Mouse (Mus musculus): ENCODE measurements at regions not wholly inside any gene's neighbourhood (a gene's known extent, or its start where the extent isn't known, plus 50 kb on each side); places are given as distances from the start of the nearest gene placed in this dataset.

- DNase-seq (ENCODE audit: low read depth, low spot score): no peak
These were observed 296.4 kb downstream of the Gm16223 start for GRCm38 (mm10) chr5:42364116-42364515.

DNA sequence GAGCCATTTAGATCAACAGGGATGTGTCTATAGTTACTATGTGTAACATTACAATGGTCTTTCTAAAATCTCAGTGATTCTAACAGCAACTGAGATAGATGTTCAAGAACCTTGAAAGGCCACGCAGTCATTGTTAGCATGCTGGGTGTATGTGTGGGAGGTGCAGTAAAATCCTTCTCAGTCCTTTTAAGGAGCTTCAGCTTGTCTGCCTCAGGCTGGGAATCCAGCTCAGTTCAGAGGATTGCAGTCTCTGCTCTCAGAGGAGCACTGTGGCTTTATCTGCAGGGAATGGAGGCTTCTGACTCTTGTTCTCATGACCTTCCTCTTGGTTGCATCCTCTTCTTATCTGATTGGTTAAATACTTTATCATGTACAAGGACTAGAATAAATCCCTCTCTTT, 320.2 kb downstream of the Gm16223 start:
- no peak for DNase-seq (ENCODE audit: low read depth, low spot score)

- no peak for DNase-seq (ENCODE audit: low read depth, low spot score)
These were observed 328.9 kb downstream of the Gm16223 start for GRCm38 (mm10) chr5:42396695-42397094.

GRCm38 (mm10) chr5:42409981-42410380, 342.2 kb downstream of the Gm16223 start:
- DNase-seq (ENCODE audit: low read depth, low spot score): no peak

DNA sequence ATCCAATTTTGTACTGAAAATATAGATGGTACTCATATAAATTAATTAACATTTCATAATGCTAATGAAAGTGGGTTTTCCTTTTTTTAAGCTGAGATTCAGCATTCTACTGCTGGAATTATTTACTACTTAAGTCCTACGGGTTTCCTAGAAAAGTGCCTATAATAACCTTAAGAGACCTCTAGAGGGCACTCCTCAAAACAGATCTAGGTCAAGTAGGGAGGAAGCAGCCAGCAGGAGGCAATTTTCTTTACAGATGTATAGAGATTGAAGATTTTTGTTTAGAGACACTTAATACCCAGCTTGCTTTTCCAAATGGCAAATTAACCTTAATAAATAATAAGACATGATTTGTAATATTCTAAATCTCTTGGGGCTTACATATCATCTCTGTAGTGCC, 344.5 kb downstream of the Gm16223 start:
- DNase-seq (ENCODE audit: low read depth, low spot score): peak; percentile 9

GRCm38 (mm10) chr5:42425902-42426301, 358.1 kb downstream of the Gm16223 start:
- no peak for DNase-seq (ENCODE audit: low read depth, low spot score)

DNA sequence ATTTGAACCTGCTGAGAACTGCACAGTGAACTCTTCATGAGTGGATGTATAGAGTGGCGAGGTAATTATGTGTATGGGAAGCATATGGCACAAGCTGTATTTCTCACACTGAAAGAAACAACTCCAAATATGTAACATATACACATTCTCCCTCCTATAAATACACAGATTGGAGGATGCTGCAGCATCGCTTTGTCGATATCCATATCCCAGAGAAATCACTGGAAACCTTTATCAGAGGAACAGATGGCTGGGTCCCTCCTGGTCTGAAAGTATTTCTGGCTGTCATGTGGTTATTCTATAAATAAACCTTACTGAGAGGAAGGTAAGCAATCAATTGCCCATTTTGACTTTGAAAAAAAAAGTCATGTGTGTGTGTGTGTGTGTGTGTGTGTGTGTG, 365.4 kb downstream of the Gm16223 start:
- DNase-seq (ENCODE audit: low read depth, low spot score): no peak

GRCm38 (mm10) chr5:42448644-42449043, 380.9 kb downstream of the Gm16223 start:
- no peak for DNase-seq (ENCODE audit: low read depth, low spot score)

GRCm38 (mm10) chr5:42449581-42449980, 381.8 kb downstream of the Gm16223 start:
- DNase-seq (ENCODE audit: low read depth, low spot score): no peak

DNA sequence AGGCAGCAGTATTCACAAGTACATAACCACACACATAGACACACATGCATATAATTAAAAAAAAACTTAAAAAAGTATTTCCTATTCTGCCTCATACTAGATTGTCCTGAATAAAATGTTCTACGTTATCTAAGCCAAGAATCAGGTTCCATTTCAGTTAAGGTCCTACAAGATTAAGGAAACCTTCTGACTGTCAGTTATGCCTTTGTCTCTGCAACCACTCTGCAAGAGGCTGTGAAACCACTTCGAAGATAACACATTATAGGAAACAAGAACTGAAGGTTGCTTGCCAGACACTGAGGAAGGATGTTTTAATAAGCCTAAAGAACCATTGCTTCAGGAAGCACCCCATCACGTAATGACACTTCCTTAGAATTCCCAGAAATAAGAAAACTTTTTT, 385.9 kb downstream of the Gm16223 start:
- DNase-seq (ENCODE audit: low read depth, low spot score): no peak

DNA sequence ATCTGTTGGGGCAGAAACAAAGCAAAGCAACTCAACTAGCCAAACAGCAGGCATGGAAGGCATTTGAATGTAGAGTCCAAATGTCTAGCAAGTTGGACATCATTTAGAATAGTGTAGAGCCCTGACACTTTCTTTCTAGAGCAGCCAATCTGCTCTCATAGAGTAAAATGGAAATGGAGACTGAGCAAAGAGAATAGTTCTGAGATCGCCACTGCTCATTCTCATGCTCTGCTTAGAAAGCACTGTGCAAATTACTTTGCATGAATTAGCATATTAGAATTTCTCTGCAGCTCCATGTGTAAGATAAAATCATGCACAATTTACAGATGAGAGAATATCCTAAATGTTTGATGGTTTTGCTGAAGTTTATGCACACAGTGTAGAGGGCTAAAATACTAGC, 393.4 kb downstream of the Gm16223 start:
- DNase-seq (ENCODE audit: low read depth, low spot score): no peak

DNA sequence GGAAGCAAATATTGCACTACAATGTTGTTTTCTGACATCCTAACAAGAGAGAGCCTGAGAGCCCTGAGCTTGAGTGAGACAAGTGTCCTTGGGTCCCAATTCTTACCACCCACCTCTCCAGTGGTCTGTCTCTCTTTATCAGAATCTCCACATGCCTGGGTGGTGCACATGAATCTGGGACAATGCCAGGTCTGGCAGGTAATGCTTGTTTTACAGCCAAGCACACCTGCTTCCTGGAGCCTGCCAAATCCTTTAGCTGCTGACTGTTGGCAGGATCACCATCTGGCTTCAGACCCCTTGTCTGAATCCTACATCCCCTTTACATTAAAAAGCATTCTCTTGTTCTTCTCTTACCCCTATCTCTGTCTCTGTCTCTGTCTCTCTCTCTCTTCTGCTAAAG, 397.1 kb downstream of the Gm16223 start:
- DNase-seq (ENCODE audit: low read depth, low spot score): peak; percentile 6

GRCm38 (mm10) chr5:42473493-42473892, 405.7 kb downstream of the Gm16223 start:
- DNase-seq (ENCODE audit: low read depth, low spot score): no peak

GRCm38 (mm10) chr5:42502124-42502801, 434.5 kb downstream of the Gm16223 start:
- no peak for DNase-seq (ENCODE audit: low read depth, low spot score)

DNA sequence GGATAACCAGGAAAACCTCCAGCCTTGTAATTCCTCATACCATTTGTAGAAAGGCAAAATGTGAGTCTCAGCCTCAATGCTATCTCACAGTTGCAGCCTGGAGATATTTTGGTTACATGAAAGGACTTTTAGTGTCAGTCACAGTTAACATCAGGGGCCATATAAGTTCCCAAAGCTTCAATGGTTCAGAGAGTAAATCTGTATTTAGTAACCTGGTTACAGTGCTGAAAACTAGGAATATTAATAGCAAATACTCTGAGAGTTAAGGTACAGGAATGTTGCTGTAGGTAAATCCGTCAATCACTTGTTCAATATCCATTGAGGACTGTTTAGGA, 435.0 kb downstream of the Gm16223 start:
- no peak for DNase-seq (ENCODE audit: low read depth, low spot score)

DNA sequence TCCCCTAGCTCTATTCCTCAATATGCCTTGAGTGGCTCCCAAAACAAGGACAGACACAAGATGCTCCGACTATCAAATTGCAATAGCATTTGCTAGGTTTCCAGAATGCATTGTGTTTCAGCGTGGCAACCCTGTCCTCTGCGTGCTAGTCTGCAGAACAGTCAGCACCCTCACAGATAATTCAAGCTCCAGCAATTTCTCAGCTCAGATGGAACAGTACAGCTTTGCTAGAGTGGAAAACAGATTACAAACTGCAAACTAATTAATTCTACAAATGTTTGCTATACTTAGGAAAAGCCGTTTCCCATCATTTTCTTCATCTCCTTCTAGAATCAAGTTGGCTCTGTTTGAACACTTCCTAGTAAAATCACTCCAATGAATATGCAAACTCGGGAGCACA, 441.4 kb downstream of the Gm16223 start:
- DNase-seq (ENCODE audit: low read depth, low spot score): no peak

- DNase-seq (ENCODE audit: low read depth, low spot score): no peak
These were observed 455.7 kb downstream of the Gm16223 start for GRCm38 (mm10) chr5:42523116-42524113.

DNA sequence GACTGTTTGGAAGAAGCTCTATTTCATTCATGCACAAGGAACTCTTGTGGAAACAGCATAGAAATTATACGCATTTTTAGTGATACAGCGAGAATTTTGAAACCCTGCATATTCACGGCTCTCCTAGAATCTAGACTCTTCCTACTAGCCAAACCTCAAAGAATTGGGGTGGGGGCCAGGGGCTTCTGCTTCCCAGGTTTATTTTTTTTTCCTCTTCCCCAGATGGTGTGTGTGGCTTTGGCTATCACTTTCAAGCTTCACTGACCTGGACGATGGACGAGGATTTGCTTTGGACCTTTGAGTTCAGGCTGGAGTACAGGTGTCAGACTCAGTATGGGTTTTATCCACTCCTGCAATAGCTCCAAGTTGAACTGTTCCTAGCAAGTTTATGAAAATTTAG, 457.7 kb downstream of the Gm16223 start:
- DNase-seq (ENCODE audit: low read depth, low spot score): no peak

DNA sequence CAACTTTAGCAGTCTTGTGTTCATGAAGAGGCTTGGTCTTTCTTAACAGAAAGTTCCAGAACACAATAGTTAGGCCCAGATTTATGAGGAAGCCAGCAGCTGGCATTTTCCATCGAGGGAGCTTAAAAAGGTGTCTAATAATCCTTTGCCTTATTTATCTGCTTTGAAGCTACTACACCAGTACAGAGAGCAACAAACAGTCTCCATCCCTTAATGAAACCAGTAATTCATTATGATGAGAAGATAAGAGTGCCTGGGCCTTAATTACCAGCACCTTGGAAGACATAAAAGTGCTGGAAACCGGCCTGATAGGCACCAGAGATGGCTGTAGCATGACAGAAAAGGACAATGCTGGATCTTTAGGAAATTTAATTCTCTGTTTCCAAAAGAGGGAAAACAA, 492.8 kb downstream of the Gm16223 start:
- DNase-seq (ENCODE audit: low read depth, low spot score): no peak

GRCm38 (mm10) chr5:42563406-42563805, 495.6 kb downstream of the Gm16223 start:
- no peak for DNase-seq (ENCODE audit: low read depth, low spot score)

- DNase-seq (ENCODE audit: low read depth, low spot score): no peak
These were observed 508.2 kb downstream of the Gm16223 start for GRCm38 (mm10) chr5:42575971-42576370.

DNA sequence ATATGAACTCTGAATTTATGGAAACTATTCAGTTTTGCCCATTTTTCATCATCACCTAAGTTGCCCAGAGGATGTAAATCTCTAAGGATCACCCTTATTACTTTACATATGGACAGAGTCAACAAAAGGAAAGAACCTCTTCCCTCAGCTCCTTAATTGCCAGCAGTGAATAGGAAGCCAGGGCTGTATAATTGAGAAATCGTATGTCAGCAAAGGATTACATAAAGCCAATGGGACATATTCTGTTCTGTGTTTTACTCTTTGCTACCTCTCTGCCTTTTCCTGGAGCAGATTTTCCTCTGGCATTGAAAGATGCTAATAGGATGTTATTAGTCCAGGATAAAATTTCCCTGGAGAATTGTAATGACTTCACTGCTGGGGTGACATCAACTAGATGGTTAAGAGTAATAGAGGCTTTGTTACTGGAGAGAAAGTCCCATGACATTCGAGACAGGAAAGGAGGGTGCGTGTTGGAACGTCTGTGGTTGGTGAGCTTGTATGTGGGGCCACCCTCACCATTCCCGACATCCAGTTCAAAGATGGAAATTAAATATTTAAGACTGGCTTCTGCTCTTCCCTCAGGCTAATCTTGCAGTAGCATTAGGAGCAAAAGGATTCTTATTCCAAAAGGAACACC, 510.6 kb downstream of the Gm16223 start:
- DNase-seq (ENCODE audit: low read depth, low spot score): no peak
